Mouse (Mus musculus) MEL (cell line): ENCODE measurements at regions not wholly inside any gene's neighbourhood (a gene's known extent, or its start where the extent isn't known, plus 50 kb on each side); places are given as distances from the start of the nearest gene placed in this dataset.

Experiments
- CTCF ChIP-seq, 3 experiments: IDR thresholded peaks in 2 of 3; conservative IDR thresholded peaks in 1 of 3; 2 replicates each; pipeline ENCODE4 v1.5.1; 2011 to 2012; ENCODE audit warnings: low read length in 3 of 3, low read depth in 2 of 3, mild to moderate bottlenecking in 2 of 3, improper control_type of control experiment in 1 of 3, inconsistent platforms in 1 of 3, mixed read lengths in 1 of 3, moderate library complexity in 1 of 3; ENCODE audit not compliant: control insufficient read depth in 1 of 3, insufficient read depth in 1 of 3, poor library complexity in 1 of 3, severe bottlenecking in 1 of 3
- EP300 ChIP-seq, 2 experiments: IDR thresholded peaks; 2 replicates each; pipeline ENCODE4 v1.6.1; 2011; ENCODE audit warnings: improper control_type of control experiment in 2 of 2, low read length in 2 of 2, low read depth in 1 of 2, mild to moderate bottlenecking in 1 of 2
- HCFC1 ChIP-seq: IDR thresholded peaks from 2 replicates; pipeline ENCODE4 v1.6.1; 2012; ENCODE audit warnings: low read depth, mild to moderate bottlenecking, inconsistent platforms, low read length, improper control_type of control experiment, moderate library complexity
- KAT2A ChIP-seq: conservative IDR thresholded peaks from 2 replicates; pipeline ENCODE4 v1.6.1; 2012; ENCODE audit warnings: low read depth, low read length, improper control_type of control experiment, inconsistent platforms
- POLR2A ChIP-seq, 2 experiments: IDR thresholded peaks; 2 replicates each; pipeline ENCODE4 v1.6.1; 2011 to 2012; ENCODE audit warnings: low read length in 2 of 2, mild to moderate bottlenecking in 2 of 2, control low read depth in 1 of 2, improper control_type of control experiment in 1 of 2, low read depth in 1 of 2, moderate library complexity in 1 of 2; ENCODE audit not compliant: control insufficient read depth in 1 of 2, insufficient read depth in 1 of 2, poor library complexity in 1 of 2
- RCOR1 ChIP-seq: IDR thresholded peaks from 2 replicates; pipeline ENCODE4 v1.6.1; 2012; ENCODE audit warnings: low read depth, mild to moderate bottlenecking, inconsistent platforms, low read length, improper control_type of control experiment
- SMC3 ChIP-seq: IDR thresholded peaks from 2 replicates; pipeline ENCODE4 v1.6.1; 2011; ENCODE audit warnings: low read depth, low read length, improper control_type of control experiment
- TAL1 ChIP-seq: IDR thresholded peaks from 2 replicates; pipeline ENCODE4 v1.6.1; 2012; ENCODE audit warnings: mild to moderate bottlenecking, inconsistent platforms, low read length, moderate library complexity, mixed read lengths
- TBP ChIP-seq: IDR thresholded peaks from 2 replicates; pipeline ENCODE4 v1.8.0; 2011; ENCODE audit warnings: low read depth, low read length, improper control_type of control experiment
- TCF12 ChIP-seq: IDR thresholded peaks from 2 replicates; pipeline ENCODE4 v1.6.1; 2014; ENCODE audit warnings: low read depth, mild to moderate bottlenecking, inconsistent platforms, low read length, improper control_type of control experiment, moderate library complexity
- ZC3H11A ChIP-seq: IDR thresholded peaks from 2 replicates; pipeline ENCODE4 v1.6.1; 2012; ENCODE audit warnings: low read depth, mild to moderate bottlenecking, inconsistent platforms, low read length, improper control_type of control experiment

GRCm38 (mm10) chr13:44329161-44329560 is 400.1 kb upstream of the Jarid2 start:
- TF ChIP-seq KAT2A (no peak), TBP (no peak), CTCF (IDR thresholded peaks at IDR 0.05 in 2 of 3, conservative IDR thresholded peaks at IDR 0.05 in 1 of 3; ENCODE audit: control insufficient read depth in 1 of 3, insufficient read depth in 1 of 3, low read depth in 2 of 3, low read length in 3 of 3, poor library complexity in 1 of 3, severe bottlenecking in 1 of 3) (no peak), POLR2A (IDR thresholded peaks at IDR 0.05; ENCODE audit: control insufficient read depth in 1 of 2, insufficient read depth in 1 of 2, low read depth in 1 of 2, low read length in 2 of 2, poor library complexity in 1 of 2) (no peak), EP300 (IDR thresholded peaks at IDR 0.05; ENCODE audit: low read depth in 1 of 2, low read length in 2 of 2) (no peak), RCOR1 (no peak), SMC3 (no peak), TAL1 (no peak), ZC3H11A (no peak), TCF12 (no peak), HCFC1 (no peak)
